Mouse (Mus musculus) neural tube, embryonic 14.5 days (tissue): ENCODE measurements around the gene Hvcn1. TPM values are rescaled to one million over a fixed set of nuclear protein-coding genes. Genes with fewer than 3 reads are reported as not detected.

Experiments used
- ATAC-seq: fragments of 200-750 bp; cut with Nextera tagmentation; 2 replicates; pipeline ENCODE4 v1.8.0; 2017; ENCODE audit warnings: low read depth, mild to moderate bottlenecking, moderate TSS enrichment, moderate library complexity
- H3K27ac ChIP-seq: fragments of 300-500 bp; sonication (generic); 2 replicates; pipeline ENCODE4 v1.5.1; 2014; ENCODE audit warnings: low read depth, mild to moderate bottlenecking, control low read depth, low read length, moderate library complexity, mixed read lengths
- H3K27me3 ChIP-seq: fragments of 300-500 bp; sonication (generic); 2 replicates; pipeline ENCODE4 v1.6.1; 2014; ENCODE audit warnings: low read length; ENCODE audit not compliant: control insufficient read depth, insufficient read depth
- H3K36me3 ChIP-seq: fragments of 300-500 bp; sonication (generic); 2 replicates; pipeline ENCODE4 v1.6.1; 2014; ENCODE audit warnings: low read length, mixed read lengths; ENCODE audit not compliant: control insufficient read depth, insufficient read depth
- H3K4me1 ChIP-seq: fragments of 300-500 bp; sonication (generic); 2 replicates; pipeline ENCODE4 v1.6.1; 2014; ENCODE audit warnings: low read length; ENCODE audit not compliant: control insufficient read depth, insufficient read depth
- H3K4me2 ChIP-seq: fragments of 300-500 bp; sonication (generic); 2 replicates; pipeline ENCODE4 v1.6.1; 2014; ENCODE audit warnings: mild to moderate bottlenecking, low read depth, low read length, control low read depth
- H3K4me3 ChIP-seq: fragments of 300-500 bp; sonication (generic); 2 replicates; pipeline ENCODE4 v1.5.1; 2014; ENCODE audit warnings: low read depth, low read length, control low read depth, mixed read lengths
- H3K9ac ChIP-seq: fragments of 300-500 bp; sonication (generic); replicated peaks from 2 replicates; pipeline ENCODE4 v1.6.1; 2014; ENCODE audit warnings: low read depth, mild to moderate bottlenecking, control low read depth, low read length, mixed read lengths
- H3K9me3 ChIP-seq: fragments of 300-500 bp; sonication (generic); 2 replicates; pipeline ENCODE4 v1.6.1; 2016; ENCODE audit warnings: low read length; ENCODE audit not compliant: control insufficient read depth
- WGBS: fragments of 180-500 bp; shearing (Covaris S2); extraction: QIAGEN DNeasy Blood & Tissue Kit; methylation state at CpG from one replicate; pipeline ENCODE4 v1.1.7; 2014; 5-methylcytosine and 5-hydroxymethylcytosine counted together
- polyA plus RNA-seq: library from polyadenylated mRNA; unstranded; fragments of >200 nt; fragmentation: Nextera tagmentation; extraction: Ambion mirVana; gene quantifications from 2 replicates; pipeline ENCODE4 v1.2.1, GENCODE M21; 2014

Hvcn1 gene
- polyA plus RNA-seq, 1 experiment from 2014 or later, result 0.72 TPM

DNA sequence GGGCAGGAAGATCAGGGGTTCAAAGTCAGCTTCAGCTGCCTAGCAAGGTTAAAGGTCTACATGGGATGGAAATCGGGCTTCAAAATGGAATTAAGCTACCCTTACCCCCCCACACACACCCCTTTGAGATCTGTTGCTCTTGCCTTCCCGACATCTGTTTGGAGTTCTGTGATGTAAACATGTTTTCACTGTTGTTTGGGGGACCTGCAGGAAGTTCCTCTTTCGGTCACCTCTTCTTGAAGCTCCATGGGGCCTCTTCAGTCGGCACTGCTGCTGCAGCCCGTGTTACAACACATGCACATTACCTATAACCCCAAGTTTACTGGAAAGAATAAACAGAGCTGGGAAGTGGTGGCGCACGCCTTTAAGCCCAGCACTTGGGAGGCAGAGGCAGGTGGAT is 60.5 kb downstream of the Hvcn1 start:
- H3K4me3 ChIP-seq, result no peak overlapping the region
- ATAC-seq, result no peak
- no peak overlapping the region for H3K27ac ChIP-seq
- H3K27me3 ChIP-seq, result no peaks in the 10 kb centered on the region
- H3K4me2 ChIP-seq, result no peak overlapping the region
- no peak overlapping the region for H3K9ac ChIP-seq
- peaks cover 7% of the 10 kb centered on the region; the same call in 1 of the 2 replicates for H3K4me1 ChIP-seq
- 82% methylated on average over 7 of the region's 7 CpGs for WGBS
- no peaks in the 10 kb centered on the region for H3K9me3 ChIP-seq
- H3K36me3 ChIP-seq, result no peaks in the 10 kb centered on the region

DNA sequence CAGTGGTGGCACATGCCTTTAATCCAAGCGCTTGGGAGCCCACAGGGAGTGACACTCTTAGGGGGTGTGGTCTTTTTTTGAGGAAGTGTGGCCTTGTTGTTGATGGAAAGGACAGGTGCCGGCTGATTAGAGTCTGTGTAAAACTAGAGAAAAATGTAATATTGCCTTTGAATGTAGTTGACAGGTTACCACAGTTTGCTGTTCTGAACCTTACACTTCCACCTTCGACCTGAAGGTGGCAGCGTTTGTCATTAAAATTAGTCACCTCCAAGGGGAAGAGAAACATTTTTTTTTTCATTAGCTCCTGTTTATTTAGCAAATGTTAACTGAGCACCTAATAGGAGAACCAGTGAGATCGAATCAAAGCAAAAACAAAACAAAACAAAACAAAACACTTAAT is 61.3 kb downstream of the Hvcn1 start:
- H3K27ac ChIP-seq, result no peak overlapping the region
- H3K9me3 ChIP-seq, result no peaks in the 10 kb centered on the region
- no peaks in the 10 kb centered on the region for H3K36me3 ChIP-seq
- 33% methylated on average over 5 of the region's 5 CpGs for WGBS
- H3K4me2 ChIP-seq, result no peak overlapping the region
- no peak overlapping the region for H3K9ac ChIP-seq
- H3K27me3 ChIP-seq, result no peaks in the 10 kb centered on the region
- no peak for ATAC-seq
- H3K4me1 ChIP-seq, result peaks cover 7% of the 10 kb centered on the region; the same call in 1 of the 2 replicates
- H3K4me3 ChIP-seq, result no peak overlapping the region

DNA sequence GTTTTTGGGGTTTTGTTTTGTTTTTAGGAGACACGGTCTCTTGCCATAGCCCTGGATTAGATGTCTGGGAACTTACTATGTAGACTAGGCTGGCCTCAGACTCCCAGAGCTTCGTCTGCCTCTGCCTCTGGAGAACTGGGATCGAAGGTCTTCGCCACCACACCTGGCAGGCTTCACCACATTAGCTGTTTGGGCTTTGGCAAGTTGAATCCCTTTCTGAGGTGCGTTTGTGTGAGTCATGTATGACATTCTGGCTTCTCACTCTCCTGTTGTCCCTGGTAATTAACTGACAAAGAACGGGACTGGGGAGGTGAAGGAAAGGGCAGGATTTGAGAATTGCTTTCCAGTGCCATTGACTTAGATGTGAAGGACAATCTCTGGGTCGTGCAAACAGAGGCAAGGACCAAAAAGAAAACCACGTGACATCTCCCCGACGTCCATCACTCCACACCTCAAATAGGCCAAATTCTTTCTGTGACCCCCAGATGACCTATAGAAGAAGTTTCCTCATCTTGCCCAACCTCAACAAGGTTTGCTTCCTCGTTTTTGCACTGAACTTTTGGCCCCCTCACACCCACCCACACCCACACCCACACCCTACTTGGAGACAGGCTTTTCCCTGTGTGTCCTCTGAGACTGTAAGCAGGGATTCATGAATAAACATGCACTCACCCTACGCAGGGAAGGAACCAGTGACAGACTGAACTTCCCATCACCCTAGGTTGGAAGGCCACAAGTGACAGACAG is 62.4 kb downstream of the Hvcn1 start:
- no peaks in the 10 kb centered on the region for H3K27me3 ChIP-seq
- WGBS, result 71% methylated on average over 12 of the region's 12 CpGs
- H3K4me1 ChIP-seq, result no peaks in the 10 kb centered on the region
- no peaks in the 10 kb centered on the region for H3K36me3 ChIP-seq
- ATAC-seq, result no peak
- no peak overlapping the region for H3K27ac ChIP-seq
- H3K4me3 ChIP-seq, result no peak overlapping the region
- no peaks in the 10 kb centered on the region for H3K9me3 ChIP-seq
- no peak overlapping the region for H3K4me2 ChIP-seq
- no peak overlapping the region for H3K9ac ChIP-seq

DNA sequence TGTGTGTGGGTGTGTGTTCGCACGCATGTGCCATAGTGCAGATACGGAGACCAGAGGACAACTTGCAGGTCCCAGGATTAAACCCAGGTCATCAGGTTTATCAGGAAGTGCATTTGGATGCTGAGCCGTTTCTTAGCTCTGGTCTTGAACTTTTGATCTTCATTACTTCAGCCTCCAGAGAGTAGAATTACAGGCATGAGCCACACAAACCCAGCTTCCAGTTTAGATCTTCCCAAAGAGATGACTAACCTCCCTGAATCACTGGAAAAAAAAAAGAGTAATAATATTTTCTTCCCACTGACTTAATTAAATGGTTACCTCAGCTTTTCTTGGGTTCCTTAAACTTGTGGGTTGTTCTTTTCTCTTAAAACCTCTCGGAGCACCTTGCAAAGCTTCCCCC is 66.2 kb downstream of the Hvcn1 start:
- H3K9me3 ChIP-seq, result no peaks in the 10 kb centered on the region
- H3K4me2 ChIP-seq, result no peak overlapping the region
- no peaks in the 10 kb centered on the region for H3K27me3 ChIP-seq
- H3K4me3 ChIP-seq, result no peak overlapping the region
- 89% methylated on average over 5 of the region's 5 CpGs for WGBS
- no peaks in the 10 kb centered on the region for H3K4me1 ChIP-seq
- H3K36me3 ChIP-seq, result no peaks in the 10 kb centered on the region
- H3K27ac ChIP-seq, result no peak overlapping the region
- ATAC-seq, result no peak
- no peak overlapping the region for H3K9ac ChIP-seq

DNA sequence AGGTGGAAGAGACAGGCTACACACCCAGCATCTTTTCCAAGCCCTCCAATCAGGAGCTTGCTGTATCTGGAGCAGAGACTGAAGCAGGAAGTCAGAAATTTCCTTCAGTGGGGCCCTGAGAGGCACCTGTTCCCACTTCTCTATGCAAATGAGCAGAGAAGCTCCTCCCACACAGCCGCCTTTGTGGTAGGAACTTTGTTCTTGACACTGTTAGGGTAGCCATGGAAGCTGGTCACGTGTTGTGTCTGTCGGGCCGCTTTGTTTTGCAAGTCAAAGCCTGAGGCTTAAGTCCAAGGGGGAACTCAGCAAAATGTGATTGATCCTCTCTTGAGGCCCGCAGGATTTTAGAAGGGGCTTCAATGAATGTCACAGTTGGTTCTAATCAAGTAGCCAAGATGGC is 68.2 kb downstream of the Hvcn1 start:
- WGBS, result 23% methylated on average over 5 of the region's 5 CpGs
- H3K4me2 ChIP-seq, result no peak overlapping the region
- H3K9me3 ChIP-seq, result no peaks in the 10 kb centered on the region
- H3K4me1 ChIP-seq, result no peaks in the 10 kb centered on the region
- no peak for ATAC-seq
- no peak overlapping the region for H3K9ac ChIP-seq
- no peaks in the 10 kb centered on the region for H3K36me3 ChIP-seq
- no peak overlapping the region for H3K27ac ChIP-seq
- H3K4me3 ChIP-seq, result no peak overlapping the region
- no peaks in the 10 kb centered on the region for H3K27me3 ChIP-seq

DNA sequence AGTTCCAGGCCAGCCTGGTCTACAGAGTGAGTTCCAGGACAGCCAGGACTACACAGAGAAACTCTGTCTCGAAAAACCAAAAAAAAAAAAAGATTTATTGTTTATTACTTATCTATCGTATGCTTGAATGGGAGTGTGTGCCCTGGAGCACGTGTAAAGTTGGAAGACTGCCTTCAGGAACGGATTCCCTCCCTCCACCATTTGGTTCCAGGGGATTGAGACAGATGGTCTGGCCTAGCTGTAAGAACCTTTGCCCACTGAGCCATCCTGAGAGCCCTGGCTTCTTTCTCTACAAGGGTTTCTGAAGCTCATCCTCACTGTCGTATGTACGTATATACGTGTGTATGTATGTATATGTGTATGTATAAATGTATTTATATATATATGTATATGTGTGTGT is 72.3 kb downstream of the Hvcn1 start:
- H3K4me3 ChIP-seq, result no peak overlapping the region
- WGBS, result 74% methylated on average over 7 of the region's 7 CpGs
- no peak for ATAC-seq
- H3K27ac ChIP-seq, result no peak overlapping the region
- no peaks in the 10 kb centered on the region for H3K9me3 ChIP-seq
- H3K36me3 ChIP-seq, result no peaks in the 10 kb centered on the region
- H3K9ac ChIP-seq, result no peak overlapping the region
- peaks cover 3% of the 10 kb centered on the region; the same call in 1 of the 2 replicates for H3K27me3 ChIP-seq
- H3K4me2 ChIP-seq, result no peak overlapping the region
- no peaks in the 10 kb centered on the region for H3K4me1 ChIP-seq

DNA sequence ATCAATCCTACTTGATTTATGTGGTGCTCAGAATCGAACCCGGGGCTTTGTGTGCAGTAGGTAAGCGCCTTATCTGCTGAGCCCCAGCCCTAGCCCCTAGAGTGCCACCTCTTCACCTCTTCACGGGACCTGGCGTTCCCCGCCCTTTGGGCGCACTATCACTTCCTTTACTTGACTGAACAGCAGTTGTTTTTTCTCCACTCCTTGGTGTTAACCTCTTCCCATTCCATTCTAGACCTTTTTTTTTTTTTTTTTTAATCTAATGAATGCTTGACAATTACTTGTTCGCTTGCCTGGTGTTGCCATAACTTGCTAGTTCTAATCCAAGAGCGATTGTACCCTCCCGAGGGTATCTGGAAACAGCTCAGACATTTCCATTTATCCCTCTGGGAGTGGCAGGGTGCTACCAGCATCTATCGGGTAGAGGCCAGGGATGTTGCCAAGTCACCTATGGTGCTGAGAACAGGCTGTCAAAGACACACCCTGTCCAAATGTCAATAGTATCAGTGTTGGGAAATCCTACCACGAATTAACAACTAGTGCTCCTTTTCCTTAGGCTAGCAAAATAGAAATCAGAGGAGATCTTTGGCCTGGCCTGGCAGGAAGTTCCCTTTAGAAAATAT is 73.3 kb downstream of the Hvcn1 start:
- WGBS, result 87% methylated on average over 12 of the region's 12 CpGs

DNA sequence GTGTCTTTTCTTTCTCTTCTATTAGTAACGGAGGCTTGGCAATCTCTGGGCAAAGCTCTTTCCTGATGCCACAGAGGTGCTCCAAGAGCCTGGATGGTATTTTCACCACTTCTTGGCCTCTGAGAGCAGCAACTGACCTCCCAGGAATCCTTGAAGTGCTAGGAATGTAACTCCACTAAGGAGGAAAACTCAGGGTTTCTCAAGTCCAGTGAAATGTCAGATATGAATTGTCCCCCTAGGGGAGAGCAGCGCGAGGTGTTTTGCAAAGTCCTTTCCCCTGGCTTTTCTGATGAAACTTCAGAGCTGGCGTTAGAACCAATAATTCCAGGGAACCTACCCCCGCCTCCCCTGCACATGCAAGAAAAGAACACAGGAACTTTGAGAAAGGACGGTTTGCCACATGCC is 73.8 kb downstream of the Hvcn1 start:
- WGBS, result 55% methylated on average over 6 of the region's 6 CpGs
- no peak overlapping the region for H3K4me3 ChIP-seq
- no peak for ATAC-seq
- no peak overlapping the region for H3K4me2 ChIP-seq
- H3K27me3 ChIP-seq, result peaks cover 3% of the 10 kb centered on the region
- no peak overlapping the region for H3K9ac ChIP-seq
- H3K27ac ChIP-seq, result no peak overlapping the region
- no peaks in the 10 kb centered on the region for H3K36me3 ChIP-seq
- H3K9me3 ChIP-seq, result no peaks in the 10 kb centered on the region
- peaks cover 3% of the 10 kb centered on the region for H3K4me1 ChIP-seq

More for the DNA sequence above, 73.3 kb downstream of the Hvcn1 start:
- H3K27me3 ChIP-seq, result peaks cover 3% of the 10 kb centered on the region
- no peak overlapping the region for H3K9ac ChIP-seq
- no peaks in the 10 kb centered on the region for H3K9me3 ChIP-seq
- ATAC-seq, result no peak
- H3K27ac ChIP-seq, result no peak overlapping the region
- no peak overlapping the region for H3K4me3 ChIP-seq
- H3K4me2 ChIP-seq, result no peak overlapping the region
- H3K36me3 ChIP-seq, result no peaks in the 10 kb centered on the region
- H3K4me1 ChIP-seq, result no peaks in the 10 kb centered on the region

DNA sequence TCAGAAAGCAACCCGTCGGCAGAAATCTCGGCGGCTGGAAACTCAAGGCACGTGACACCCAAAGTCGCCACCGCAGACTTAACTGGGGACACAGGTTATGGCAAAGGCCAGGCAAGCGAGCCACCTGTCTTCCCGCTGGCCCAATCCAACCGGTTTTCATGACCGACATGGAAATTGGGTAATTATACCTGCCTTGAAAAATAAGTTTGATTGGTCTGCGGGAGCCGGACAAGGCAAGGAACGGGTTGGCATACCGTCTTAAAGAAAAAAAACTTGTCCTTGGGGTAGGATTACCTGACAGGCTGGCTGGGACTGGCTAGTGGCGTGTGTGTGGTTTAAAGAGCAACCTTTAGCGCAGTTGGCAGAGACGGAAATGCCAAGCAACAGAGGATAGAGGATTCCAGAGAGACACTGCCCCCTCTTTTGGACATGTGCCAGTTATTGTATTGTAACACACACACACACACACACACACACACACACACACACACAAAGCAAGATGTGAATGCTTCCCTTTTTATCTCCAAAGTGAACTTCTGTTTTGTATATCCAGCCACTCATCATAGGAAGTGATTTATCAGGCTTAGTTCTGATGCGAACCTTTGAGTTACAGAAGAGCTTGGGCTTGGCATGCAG is 74.3 kb downstream of the Hvcn1 start:
- no peak for ATAC-seq
- Histone ChIP-seq H3K27me3 (peaks cover 3% of the 10 kb centered on the region), H3K27ac (no peak overlapping the region), H3K36me3 (no peaks in the 10 kb centered on the region), H3K4me3 (no peak overlapping the region), H3K4me2 (no peak overlapping the region), H3K9ac (no peak overlapping the region), H3K4me1 (peaks cover 7% of the 10 kb centered on the region), H3K9me3 (no peaks in the 10 kb centered on the region)
- 44% methylated on average over 19 of the region's 19 CpGs for WGBS
